ENCODE assay signal across 27 mouse cellular contexts in the genomic region with DNA sequence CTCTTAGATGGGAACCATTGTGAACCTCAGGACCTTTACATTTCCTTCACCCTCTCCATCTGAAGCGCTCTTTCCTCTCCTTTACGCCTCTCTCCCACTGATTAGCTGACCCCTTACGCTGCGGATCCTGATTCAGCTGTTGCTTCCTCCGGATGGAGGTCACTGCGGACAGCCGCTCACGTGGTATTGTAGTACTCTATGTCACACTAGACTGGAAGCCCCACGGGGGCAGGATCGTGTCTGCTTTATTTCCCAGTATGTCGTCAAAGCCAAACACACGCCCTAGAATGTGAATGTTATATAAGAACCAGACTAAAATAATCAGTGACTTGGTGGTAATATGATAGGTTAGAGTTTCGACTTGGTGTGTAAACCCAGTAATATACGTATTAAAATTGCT. TPM values are rescaled to one million over a fixed set of nuclear protein-coding genes. Genes with fewer than 3 reads are reported as not detected.
DNase-seq lines count a peak whose midpoint lies in the region; ATAC-seq and TF ChIP-seq lines count a peak whose summit lies in the region.
"Had no signal": no experiment of that assay in that cellular context is flagged by ENCODE, and none has a peak within 500 bp of the region (broad histone marks: within the 10 kb centered on the region; RNA-seq: fewer than 3 reads in every experiment).

No protein-coding gene starts in this region.

- H3K27ac ChIP-seq in gastrocnemius, adult 2 months, result peak overlapping the region; percentile 56
- peak overlapping the region; percentile 74 for H3K27ac ChIP-seq in heart, adult 2 months
- no peak overlapping the region for H3K27ac ChIP-seq in heart, embryonic 12.5 days (ENCODE audit: poor library complexity, severe bottlenecking)
- H3K27ac ChIP-seq in brown adipose tissue, adult 24 weeks (replicated peaks; ENCODE audit: low read depth, low read length), result peak overlapping the region; percentile 19; the same call in 1 of the 2 replicates

- H3K36me3 ChIP-seq in heart, adult 2 months (ENCODE audit: control insufficient read depth, insufficient read depth, low read length), result peaks cover 13% of the 10 kb centered on the region
- H3K36me3 ChIP-seq in heart, embryonic 12.5 days, result no peaks in the 10 kb centered on the region
- H3K36me3 ChIP-seq: G1E had no signal

- no peak overlapping the region for H3K4me3 ChIP-seq in gastrocnemius, adult 2 months
- H3K4me3 ChIP-seq in heart, adult 2 months, result no peak overlapping the region
- no peak overlapping the region for H3K4me3 ChIP-seq in heart, embryonic 12.5 days
- H3K4me3 ChIP-seq in brown adipose tissue, adult 24 weeks (ENCODE audit: insufficient read depth, low read depth, low read length), result no peak overlapping the region

- H3K9ac ChIP-seq in heart, adult 2 months (ENCODE audit: low read depth, low read length), result no peak overlapping the region
- H3K9ac ChIP-seq in heart, embryonic 12.5 days, result no peak overlapping the region

- H3K4me1 ChIP-seq in heart, adult 2 months (ENCODE audit: control insufficient read depth, insufficient read depth, low read length), result peaks cover 6% of the 10 kb centered on the region
- H3K4me1 ChIP-seq in heart, embryonic 12.5 days (replicated peaks), result peaks cover 7% of the 10 kb centered on the region
- H3K4me1 ChIP-seq in brown adipose tissue, adult 24 weeks (ENCODE audit: control insufficient read depth, insufficient read depth, insufficient read length, low read length), result 0 out of 2 replicates have a peak, but pooled peaks cover 2% of the 10 kb centered on the region

- H3K9me3 ChIP-seq in heart, embryonic 12.5 days (replicated peaks), result peaks cover 5% of the 10 kb centered on the region; the same call in 1 of the 2 replicates
- H3K9me3 ChIP-seq: G1E had no signal

- intact Hi-C loops in gastrocnemius, adult 2 months (cut with DNase I), result no loop called here
- intact Hi-C loops in gastrocnemius, postnatal 14 days (cut with DNase I; ENCODE audit: low total_unique reads), result no loop called here
- intact Hi-C loops in heart, postnatal 14 days (cut with DNase I), result loop anchor here (5.0 kb wide), 1 partner anchor 35 kb away; no protein-coding TSS in a partner anchor
- intact Hi-C loops in heart, adult 2 months (cut with DNase I), result loop anchor here (5.0 kb wide), 1 partner anchor 90 kb away; no protein-coding TSS in a partner anchor
- intact Hi-C loops in left cerebral cortex, postnatal 36 days (cut with DNase I), result no loop called here

- no peaks in the 10 kb centered on the region for H3K27me3 ChIP-seq in heart, adult 2 months (ENCODE audit: control insufficient read depth, insufficient read depth, low read length)
- no peaks in the 10 kb centered on the region for H3K27me3 ChIP-seq in heart, embryonic 12.5 days (replicated peaks)
- H3K27me3 ChIP-seq: CH12.LX, Patski had no signal

- TF ChIP-seq POLR2A in heart, adult 2 months (IDR thresholded peaks at IDR 0.05; ENCODE audit: insufficient read depth, low read depth, low read length), result no peak

- peak; percentile 20 for DNase-seq in gastrocnemius, adult 2 months
- DNase-seq in gastrocnemius, postnatal 14 days, result no peak
- DNase-seq in heart, adult 11 months, result peak; percentile 94
- DNase-seq in heart, postnatal 14 days, result no peak
- no peak for DNase-seq in heart, adult 2 months
- DNase-seq in left cerebral cortex, postnatal 36 days (ENCODE audit: low spot score in 2 of 2), result no peak
- DNase-seq: adrenal gland, adult 2 months; adrenal gland, adult 8-10 months; adrenal gland, postnatal 10 days; adrenal gland, postnatal 14 days; adrenal gland, postnatal 25 days; adrenal gland, postnatal 36 days; B cell, adult 2 months; cerebellum, adult 11 months; cerebellum, adult 11-12 months; cerebellum, adult 18-20 months had no signal

- no peak for TF ChIP-seq CTCF in gastrocnemius, adult 2 months (IDR thresholded peaks at IDR 0.05)
- TF ChIP-seq CTCF in heart, adult 2 months (IDR thresholded peaks at IDR 0.05), result no peak

- H3K4me2 ChIP-seq in heart, embryonic 12.5 days, result no peak overlapping the region

- H3K79me2 ChIP-seq in heart, adult 2 months (replicated peaks; ENCODE audit: control insufficient read depth, insufficient read depth, low read length), result no peaks in the 10 kb centered on the region

- no peak for ATAC-seq in heart, embryonic 12.5 days (ENCODE audit: insufficient number of reproducible peaks, low FRiP score)
- ATAC-seq: activated CD4-positive, CD25-positive, alpha-beta regulatory T cell, adult 4 months; CD4-positive, CD25-positive, alpha-beta regulatory T cell, adult 4 months; Patski had no signal

- WGBS in heart, adult 2 months, result 64% methylated on average over 14 of the region's 14 CpGs
- 81% methylated on average over 14 of the region's 14 CpGs for WGBS in heart, embryonic 12.5 days

- TF ChIP-seq EP300 in heart, adult 2 months (IDR thresholded peaks at IDR 0.05; ENCODE audit: insufficient read depth, low read depth, low read length), result no peak

RNA-seq across cellular contexts. Expression of a gene that starts 25.1 kb away (rescaled TPM):
- total RNA-seq in gastrocnemius, adult 2 months (2021), result 100 to 1,000 TPM; 105 to 286 TPM
- total RNA-seq in gastrocnemius, postnatal 14 days (2021), result 100 to 1,000 TPM; 118 to 208 TPM
- 100 to 1,000 TPM; 413 to 423 TPM for total RNA-seq in heart, postnatal 14 days (2021)
- 100 to 1,000 TPM; 691 to 757 TPM for total RNA-seq in heart, adult 2 months (2021)
- 191 and 268 TPM in 2 replicates for polyA plus RNA-seq in heart, adult 2 months (2012; rRNA removed)
- 45.3 and 49.3 TPM in 2 replicates for polyA plus RNA-seq in heart, embryonic 12.5 days (2016; fragmentation: Nextera tagmentation; extraction: Ambion mirVana)
- polyA plus RNA-seq in brown adipose tissue, adult 24 weeks (2012; ENCODE audit: insufficient read depth, insufficient read length, missing spikeins), result 5.3 and 6.8 TPM in 2 replicates
- not detected for total RNA-seq in left cerebral cortex, postnatal 36 days (2021)
- total RNA-seq: adrenal gland, postnatal 14 days; CH12.LX; ES-E14; MEL had no signal
- polyA plus RNA-seq: activated CD4-positive, CD25-positive, alpha-beta regulatory T cell, adult 4 months; adrenal gland, adult 2 months; brain, embryonic 14.5 days; CD4-positive, CD25-positive, alpha-beta regulatory T cell, adult 4 months; G1E; Patski had no signal

RNA-seq across cellular contexts. Expression of a gene that starts 44.5 kb away (rescaled TPM):
- 10 to 100 TPM; 34.9 to 54.5 TPM for total RNA-seq in gastrocnemius, adult 2 months (2021)
- 1 to 10 TPM; 4.1 to 7.4 TPM for total RNA-seq in gastrocnemius, postnatal 14 days (2021)
- 10 to 100 TPM; 42.9 to 47.5 TPM for total RNA-seq in heart, postnatal 14 days (2021)
- 10 to 100 TPM; 61.4 to 69.9 TPM for total RNA-seq in heart, adult 2 months (2021)
- polyA plus RNA-seq in heart, adult 2 months (2012; rRNA removed), result 31.0 and 61.4 TPM in 2 replicates
- polyA plus RNA-seq in heart, embryonic 12.5 days (2016; fragmentation: Nextera tagmentation; extraction: Ambion mirVana), result 0.24 TPM in 1 of 2 replicates, not detected in the other
- polyA plus RNA-seq in brown adipose tissue, adult 24 weeks (2012; ENCODE audit: insufficient read depth, insufficient read length, missing spikeins), result 0.24 and 0.67 TPM in 2 replicates
- total RNA-seq in left cerebral cortex, postnatal 36 days (2021), result not detected
- total RNA-seq: adrenal gland, adult 2 months; adrenal gland, adult 8-10 months; adrenal gland, postnatal 14 days; adrenal gland, postnatal 25 days; adrenal gland, postnatal 36 days; CH12.LX; ES-E14; MEL had no signal
- polyA plus RNA-seq: activated CD4-positive, CD25-positive, alpha-beta regulatory T cell, adult 4 months; adrenal gland, adult 2 months; C2C12; CD4-positive, CD25-positive, alpha-beta regulatory T cell, adult 4 months; G1E; Patski had no signal

RNA-seq across cellular contexts. Expression of a gene that starts 44.6 kb away (rescaled TPM):
- total RNA-seq in gastrocnemius, adult 2 months (2021), result 100 to 1,000 TPM; 579 to 752 TPM
- 100 to 1,000 TPM; 489 to 566 TPM for total RNA-seq in gastrocnemius, postnatal 14 days (2021)
- 1,000 to 10,000 TPM; 1,207 to 1,226 TPM for total RNA-seq in heart, postnatal 14 days (2021)
- 1,000 to 10,000 TPM; 1,490 to 1,734 TPM for total RNA-seq in heart, adult 2 months (2021)
- polyA plus RNA-seq in heart, adult 2 months (2012; rRNA removed), result 66.3 and 92.6 TPM in 2 replicates
- 715 and 719 TPM in 2 replicates for polyA plus RNA-seq in heart, embryonic 12.5 days (2016; fragmentation: Nextera tagmentation; extraction: Ambion mirVana)
- 1,161 and 1,624 TPM in 2 replicates for polyA plus RNA-seq in brown adipose tissue, adult 24 weeks (2012; ENCODE audit: insufficient read depth, insufficient read length, missing spikeins)
- total RNA-seq in left cerebral cortex, postnatal 36 days (2021), result 100 to 1,000 TPM; 247 to 273 TPM

RNA-seq across cellular contexts. Expression of a gene that starts 57.6 kb away (rescaled TPM):
- under 1 TPM; 0.15 to 0.22 TPM for total RNA-seq in gastrocnemius, adult 2 months (2021)
- under 1 TPM in 1 of 2 experiments, not detected in 1; 0.06 TPM for total RNA-seq in gastrocnemius, postnatal 14 days (2021)
- under 1 TPM; 0.29 to 0.38 TPM for total RNA-seq in heart, postnatal 14 days (2021)
- total RNA-seq in heart, adult 2 months (2021), result under 1 TPM; 0.47 to 0.52 TPM
- polyA plus RNA-seq in heart, adult 2 months (2012; rRNA removed), result 0.06 and 0.08 TPM in 2 replicates
- 0.36 and 0.40 TPM in 2 replicates for polyA plus RNA-seq in heart, embryonic 12.5 days (2016; fragmentation: Nextera tagmentation; extraction: Ambion mirVana)
- polyA plus RNA-seq in brown adipose tissue, adult 24 weeks (2012; ENCODE audit: insufficient read depth, insufficient read length, missing spikeins), result not detected in 2 replicates
- total RNA-seq in left cerebral cortex, postnatal 36 days (2021), result 1 to 10 TPM; 1.5 to 2.6 TPM
- total RNA-seq: CH12.LX, MEL had no signal
- polyA plus RNA-seq: activated CD4-positive, CD25-positive, alpha-beta regulatory T cell, adult 4 months; adrenal gland, adult 2 months; C2C12; CD4-positive, CD25-positive, alpha-beta regulatory T cell, adult 4 months; G1E; Patski had no signal

Comparison
In these comparisons a context has a peak if more than half of its experiments do, and no peak if none do; other contexts are left out.
1. DNase-seq: peak in gastrocnemius, adult 2 months (single experiment) and heart, adult 11 months (single experiment); none in gastrocnemius, postnatal 14 days (single experiment), heart, postnatal 14 days (0 of 2), heart, adult 2 months (0 of 2) and left cerebral cortex, postnatal 36 days (0 of 2).
2. RNA of a gene that starts 25.1 kb away (total RNA-seq): 691 to 757 TPM in heart, adult 2 months, 413 to 423 TPM in heart, postnatal 14 days, 105 to 286 TPM in gastrocnemius, adult 2 months and 118 to 208 TPM in gastrocnemius, postnatal 14 days; not detected in left cerebral cortex, postnatal 36 days; every median in the first group is over 100 times any median in the second.
3. RNA of a gene that starts 44.5 kb away (total RNA-seq): 61.4 to 69.9 TPM in heart, adult 2 months, 34.9 to 54.5 TPM in gastrocnemius, adult 2 months, 42.9 to 47.5 TPM in heart, postnatal 14 days and 4.1 to 7.4 TPM in gastrocnemius, postnatal 14 days; not detected in left cerebral cortex, postnatal 36 days; every median in the first group is over 4 times any median in the second.
4. intact Hi-C loops: an anchor here in heart, postnatal 14 days (5.0 kb wide) and heart, adult 2 months (5.0 kb wide); none called in gastrocnemius, adult 2 months, gastrocnemius, postnatal 14 days and left cerebral cortex, postnatal 36 days.